Mouse (Mus musculus) heart, embryonic 12.5 days (tissue): ENCODE results near the gene Gapt. TPM values are rescaled to one million over a fixed set of nuclear protein-coding genes. Genes with fewer than 3 reads are reported as not detected.

ENCODE experiments used
- ATAC-seq: fragments of 200-750 bp; cut with Nextera tagmentation; 2 replicates; pipeline ENCODE4 v1.8.0; 2017; ENCODE audit warnings: moderate TSS enrichment, moderate library complexity; ENCODE audit not compliant: insufficient number of reproducible peaks, low FRiP score
- H3K27ac ChIP-seq: fragments of 300-500 bp; sonication (generic); 2 replicates; pipeline ENCODE4 v1.5.1; 2016; ENCODE audit warnings: mild to moderate bottlenecking, moderate library complexity; ENCODE audit not compliant: poor library complexity, severe bottlenecking
- H3K27me3 ChIP-seq: fragments of 300-500 bp; sonication (generic); replicated peaks from 2 replicates; pipeline ENCODE4 v1.6.1; 2016; ENCODE audit warnings: mild to moderate bottlenecking, moderate library complexity
- H3K36me3 ChIP-seq: fragments of 300-500 bp; sonication (generic); 2 replicates; pipeline ENCODE4 v1.6.1; 2016; ENCODE audit warnings: mild to moderate bottlenecking, moderate library complexity
- H3K4me1 ChIP-seq: fragments of 300-500 bp; sonication (generic); replicated peaks from 2 replicates; pipeline ENCODE4 v1.6.1; 2016; ENCODE audit warnings: mild to moderate bottlenecking
- H3K4me2 ChIP-seq: fragments of 300-500 bp; sonication (generic); 2 replicates; pipeline ENCODE4 v1.6.1; 2016; ENCODE audit warnings: mild to moderate bottlenecking, moderate library complexity
- H3K4me3 ChIP-seq: fragments of 300-500 bp; sonication (generic); 2 replicates; pipeline ENCODE4 v1.5.1; 2016; ENCODE audit warnings: mild to moderate bottlenecking
- H3K9ac ChIP-seq: fragments of 300-500 bp; sonication (generic); 2 replicates; pipeline ENCODE4 v1.6.1; 2016; ENCODE audit warnings: mild to moderate bottlenecking, moderate library complexity
- H3K9me3 ChIP-seq: fragments of 300-500 bp; sonication (generic); replicated peaks from 2 replicates; pipeline ENCODE4 v1.6.1; 2016; ENCODE audit warnings: mild to moderate bottlenecking, moderate library complexity
- WGBS: fragments of 180-500 bp; shearing (Covaris S2); methylation state at CpG from one replicate; pipeline ENCODE4 v1.1.7; 2016; 5-methylcytosine and 5-hydroxymethylcytosine counted together
- polyA plus RNA-seq: library from polyadenylated mRNA; unstranded; fragments of >200 nt; fragmentation: Nextera tagmentation; extraction: Ambion mirVana; gene quantifications from 2 replicates; pipeline ENCODE4 v1.2.1, GENCODE M21; 2016

Gapt gene
- polyA plus RNA-seq, 1 experiment from 2014 or later, result 0.15 TPM

DNA sequence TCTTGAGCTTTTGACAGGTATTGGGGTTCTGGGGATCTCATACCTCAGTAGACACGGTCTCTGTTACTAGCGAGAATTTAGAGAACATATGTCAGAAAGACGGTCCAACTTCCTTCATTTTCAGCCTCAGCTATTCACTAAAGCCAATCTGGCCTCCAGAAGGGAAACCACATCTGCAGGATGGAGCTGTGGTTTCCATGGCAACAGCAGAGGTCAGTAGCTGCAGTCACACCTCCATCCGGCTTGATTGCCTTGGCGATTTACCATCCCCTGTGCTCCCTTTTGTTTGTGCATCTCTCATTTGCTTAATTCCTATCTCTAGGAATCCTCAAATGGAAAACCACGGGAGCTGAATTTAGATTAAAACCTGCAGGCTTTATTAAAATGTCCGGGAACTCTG is 10.3 kb downstream of the Gapt start:
- H3K27me3 ChIP-seq, result no peaks in the 10 kb centered on the region
- 59% methylated on average over 7 of the region's 7 CpGs for WGBS
- H3K4me2 ChIP-seq, result no peak overlapping the region
- H3K4me3 ChIP-seq, result no peak overlapping the region
- H3K27ac ChIP-seq, result no peak overlapping the region
- H3K9ac ChIP-seq, result no peak overlapping the region
- ATAC-seq, result no peak
- H3K9me3 ChIP-seq, result no peaks in the 10 kb centered on the region
- no peaks in the 10 kb centered on the region for H3K4me1 ChIP-seq
- no peaks in the 10 kb centered on the region for H3K36me3 ChIP-seq

DNA sequence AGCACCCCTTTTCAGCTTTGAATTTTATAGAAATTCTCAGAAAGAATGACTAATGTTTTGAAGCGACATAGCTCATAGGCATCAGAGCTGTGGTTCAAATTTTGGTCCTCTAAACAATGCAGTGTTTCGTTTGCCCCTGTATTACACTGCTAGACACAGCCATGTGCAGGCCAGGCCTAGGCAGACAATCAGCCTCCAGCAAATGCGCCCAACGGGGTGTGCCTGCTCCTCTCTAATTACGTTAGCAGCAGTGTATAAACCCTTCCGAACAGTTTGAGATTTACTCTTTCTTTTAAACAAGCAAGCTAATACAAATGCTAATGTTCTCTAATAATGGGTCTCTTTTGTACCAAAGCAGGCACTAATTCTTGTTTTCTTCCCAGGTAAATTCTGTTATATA is 14.4 kb downstream of the Gapt start:
- Histone ChIP-seq H3K9me3 (no peaks in the 10 kb centered on the region), H3K4me1 (no peaks in the 10 kb centered on the region), H3K9ac (no peak overlapping the region), H3K27ac (no peak overlapping the region), H3K36me3 (no peaks in the 10 kb centered on the region), H3K4me2 (no peak overlapping the region), H3K4me3 (no peak overlapping the region), H3K27me3 (no peaks in the 10 kb centered on the region)
- no peak for ATAC-seq
- WGBS, result 87% methylated on average over 6 of the region's 6 CpGs

DNA sequence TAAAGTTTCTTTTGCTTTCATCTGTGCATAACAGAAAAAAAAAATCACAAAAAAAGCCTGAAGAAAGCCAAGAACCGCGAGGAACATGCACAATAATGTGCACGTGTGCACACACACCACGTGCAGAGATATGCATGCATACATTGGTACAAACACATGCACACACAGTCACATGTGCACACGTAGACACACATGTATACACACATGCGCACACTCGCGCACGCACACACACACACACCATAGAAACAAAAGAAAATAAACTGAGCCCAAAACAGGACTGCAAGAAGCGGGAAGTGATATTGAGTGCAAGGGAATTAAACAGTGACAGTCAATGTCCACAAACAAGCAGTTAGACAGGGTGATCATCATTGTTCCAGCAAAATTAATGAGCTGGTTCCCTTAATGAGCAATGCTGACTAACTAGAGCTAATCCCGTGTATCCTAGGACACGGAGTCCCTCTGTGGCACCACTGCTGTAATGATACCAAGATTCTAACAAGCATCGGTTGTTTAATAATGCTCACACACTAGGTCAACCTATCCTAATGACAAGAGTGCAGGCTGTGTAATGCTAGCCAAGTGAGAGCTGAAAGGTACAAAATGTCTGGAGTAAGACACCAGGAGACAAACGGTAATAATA is 23.9 kb downstream of the Gapt start:
- Histone ChIP-seq H3K9ac (no peak overlapping the region), H3K27ac (no peak overlapping the region), H3K4me2 (no peak overlapping the region), H3K9me3 (no peaks in the 10 kb centered on the region), H3K27me3 (no peaks in the 10 kb centered on the region), H3K4me1 (no peaks in the 10 kb centered on the region), H3K36me3 (no peaks in the 10 kb centered on the region), H3K4me3 (no peak overlapping the region)
- no peak for ATAC-seq
- WGBS, result 87% methylated on average over 14 of the region's 14 CpGs

DNA sequence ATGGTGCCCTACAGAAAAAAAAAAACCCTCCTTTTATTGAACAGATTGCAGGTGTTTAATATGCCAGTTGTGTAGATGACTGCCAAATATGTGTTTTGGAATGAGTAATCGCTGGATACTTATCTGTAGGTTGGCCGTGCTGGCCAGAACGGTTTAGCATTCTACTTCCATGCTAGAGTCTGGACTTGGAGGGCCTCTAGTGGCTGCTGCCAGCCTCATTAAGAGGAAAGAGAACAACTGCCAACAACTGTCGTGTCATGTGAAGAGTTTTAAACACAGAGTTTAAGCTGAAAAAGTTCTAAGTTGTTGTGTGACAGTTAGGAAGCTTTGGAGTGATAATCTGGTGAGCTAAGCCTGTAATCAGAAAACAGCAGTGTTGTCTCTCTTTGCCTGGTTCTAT is 38.3 kb downstream of the Gapt start:
- Histone ChIP-seq H3K4me3 (no peak overlapping the region), H3K27me3 (no peaks in the 10 kb centered on the region), H3K9me3 (no peaks in the 10 kb centered on the region), H3K4me1 (no peaks in the 10 kb centered on the region), H3K36me3 (no peaks in the 10 kb centered on the region), H3K4me2 (no peak overlapping the region), H3K9ac (no peak overlapping the region), H3K27ac (no peak overlapping the region)
- 45% methylated on average over 4 of the region's 4 CpGs for whole genome bisulfite sequencing
- ATAC-seq, result no peak

DNA sequence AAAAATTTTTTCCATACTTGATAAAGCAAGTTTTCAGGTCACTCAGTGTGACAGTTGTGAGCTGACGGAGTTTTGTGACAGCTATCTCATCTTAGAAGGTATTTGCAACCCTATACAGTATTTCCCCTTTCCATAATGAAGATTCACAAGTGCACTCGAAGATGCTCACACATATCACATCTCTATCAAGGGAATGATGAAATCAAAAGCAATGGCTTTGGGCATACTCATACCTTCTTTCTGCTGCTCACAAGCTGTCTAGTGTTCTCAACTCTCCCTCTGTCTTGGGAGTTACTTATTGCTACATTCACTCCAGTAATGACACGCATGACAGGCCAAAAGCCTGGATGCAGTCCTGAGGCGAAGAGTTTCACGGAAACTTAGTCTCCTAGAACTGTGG is 49.8 kb downstream of the Gapt start:
- Histone ChIP-seq H3K27ac (no peak overlapping the region), H3K9ac (no peak overlapping the region), H3K9me3 (0 out of 2 replicates have a peak, but pooled peaks cover 6% of the 10 kb centered on the region), H3K27me3 (no peaks in the 10 kb centered on the region), H3K36me3 (no peaks in the 10 kb centered on the region), H3K4me3 (no peak overlapping the region), H3K4me1 (no peaks in the 10 kb centered on the region), H3K4me2 (no peak overlapping the region)
- ATAC-seq, result no peak
- 77% methylated on average over 5 of the region's 5 CpGs for WGBS

Other genes starting within 250 kb of the Gapt start
- 0.08 and 0.29 TPM in 2 replicates for gene Rab3c, start 76.2 kb downstream of the Gapt start, polyA plus RNA-seq
- 168 and 171 TPM in 2 replicates for gene Plk2, start 37.8 kb upstream of the Gapt start, polyA plus RNA-seq